Mouse (Mus musculus) bone marrow, adult 2 months (tissue): ENCODE results near the gene Ccdc187. TPM values are rescaled to one million over a fixed set of nuclear protein-coding genes. Genes with fewer than 3 reads are reported as not detected.

ENCODE experiments used
- H3K27ac ChIP-seq: fragments of 200-500 bp; 2 replicates; pipeline ENCODE4 v1.5.1; 2012; ENCODE audit warnings: low read depth, mild to moderate bottlenecking, control low read depth, inconsistent platforms, low read length; ENCODE audit not compliant: control insufficient read depth, poor library complexity, insufficient read depth
- H3K4me1 ChIP-seq: fragments of 200-500 bp; 2 replicates; pipeline ENCODE4 v1.6.1; 2011; ENCODE audit warnings: low read length; ENCODE audit not compliant: control insufficient read depth, insufficient read depth
- H3K4me3 ChIP-seq: fragments of 200-500 bp; replicated peaks from 2 replicates; pipeline ENCODE3; 2011; ENCODE audit warnings: mild to moderate bottlenecking, low read depth, low read length, control low read depth; ENCODE audit not compliant: control insufficient read depth
- CTCF ChIP-seq: fragments of 200-500 bp; IDR thresholded peaks from 2 replicates; pipeline ENCODE4 v1.5.1; 2011; ENCODE audit warnings: low read length, control low read depth; ENCODE audit not compliant: control insufficient read depth, insufficient read depth
- POLR2A ChIP-seq: fragments of 200-500 bp; IDR thresholded peaks from 2 replicates; pipeline ENCODE4 v1.6.1; 2011; ENCODE audit warnings: low read depth, mild to moderate bottlenecking, control low read depth, low read length, borderline replicate concordance; ENCODE audit not compliant: control insufficient read depth
- WGBS: fragments of 180-500 bp; shearing (Covaris S2); methylation state at CpG from one replicate; pipeline ENCODE4 v1.1.7; 2018; 5-methylcytosine and 5-hydroxymethylcytosine counted together
- polyA plus RNA-seq: library from polyadenylated mRNA; stranded (reverse); fragments of >200 nt; gene quantifications from 2 replicates; pipeline ENCODE4 v1.2.4, GENCODE M21; 2011; ENCODE audit warnings: low replicate concordance; ENCODE audit not compliant: missing spikeins, insufficient read depth, insufficient read length

Ccdc187 gene
- polyA plus RNA-seq, 1 experiment, result not detected

DNA sequence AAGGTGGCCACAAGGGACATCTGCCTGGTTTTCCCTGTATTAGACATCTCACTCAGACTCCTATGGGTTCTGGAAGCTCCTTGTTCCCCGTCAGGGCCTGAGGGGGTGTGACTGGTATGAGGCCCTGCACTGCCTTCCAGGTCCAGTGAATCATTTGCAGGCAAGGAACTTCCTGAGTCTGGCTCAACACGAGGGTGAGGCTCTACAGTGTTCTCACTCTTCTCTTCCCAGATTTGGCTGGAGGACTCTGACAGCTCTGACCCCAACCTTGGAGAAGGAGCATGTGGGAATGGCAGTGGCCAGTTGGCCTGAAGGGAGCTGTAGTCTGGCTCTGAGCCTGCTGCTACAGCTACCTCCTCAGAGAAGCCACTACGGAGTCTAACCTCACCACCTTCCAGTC, 46.8 kb downstream of the Ccdc187 start:
- Histone ChIP-seq H3K4me1 (no peaks in the 10 kb centered on the region), H3K4me3 (no peak overlapping the region), H3K27ac (no peak overlapping the region)
- WGBS, result 50% methylated on average over 3 of the region's 3 CpGs
- TF ChIP-seq CTCF (no peak), POLR2A (no peak)

DNA sequence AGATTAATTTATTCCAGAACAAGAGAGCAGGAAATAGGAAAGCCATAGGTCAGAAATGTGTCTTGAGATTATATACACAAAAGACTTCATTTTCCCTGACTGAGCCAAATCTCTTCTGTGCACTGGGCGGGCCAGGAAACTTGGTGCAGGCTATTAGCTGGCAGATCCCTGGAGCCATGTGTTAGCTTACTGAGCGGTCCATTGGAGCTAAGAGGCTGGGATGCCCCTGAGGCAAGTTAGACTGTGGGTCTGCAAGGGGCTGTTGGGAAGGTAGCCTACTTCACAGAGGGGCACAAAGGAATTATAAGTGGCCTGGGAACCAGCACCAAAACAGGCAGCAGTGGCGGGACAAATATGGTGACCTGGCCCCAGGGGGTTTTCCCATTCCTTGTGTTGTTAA, 53.5 kb downstream of the Ccdc187 start:
- 78% methylated on average over 3 of the region's 3 CpGs for WGBS
- H3K4me3 ChIP-seq, result no peak overlapping the region
- H3K4me1 ChIP-seq, result no peaks in the 10 kb centered on the region
- no peak overlapping the region for H3K27ac ChIP-seq
- no peak for TF ChIP-seq CTCF
- no peak for TF ChIP-seq POLR2A

DNA sequence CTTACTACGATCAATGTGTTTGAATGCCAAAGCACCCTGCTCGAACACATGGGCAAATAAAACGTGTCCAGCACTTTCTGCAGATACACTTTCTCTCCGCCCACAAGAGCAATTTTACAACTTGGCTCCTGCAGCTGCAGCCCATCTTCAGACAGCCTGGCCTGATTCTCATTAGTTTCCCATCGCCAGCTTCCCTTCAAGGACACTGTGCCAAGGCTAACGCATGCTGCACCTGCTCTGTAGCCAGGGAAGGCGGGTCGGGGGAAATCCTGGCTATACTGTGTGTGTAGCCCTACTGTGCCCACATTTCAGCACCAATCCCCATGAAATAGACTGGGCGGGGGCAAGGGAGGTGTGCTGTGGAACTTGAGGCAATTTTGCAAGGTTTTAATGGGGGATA, 54.0 kb downstream of the Ccdc187 start:
- no peak for TF ChIP-seq CTCF
- no peak for TF ChIP-seq POLR2A
- H3K27ac ChIP-seq, result no peak overlapping the region
- H3K4me1 ChIP-seq, result no peaks in the 10 kb centered on the region
- WGBS, result 72% methylated on average over 9 of the region's 9 CpGs
- no peak overlapping the region for H3K4me3 ChIP-seq

DNA sequence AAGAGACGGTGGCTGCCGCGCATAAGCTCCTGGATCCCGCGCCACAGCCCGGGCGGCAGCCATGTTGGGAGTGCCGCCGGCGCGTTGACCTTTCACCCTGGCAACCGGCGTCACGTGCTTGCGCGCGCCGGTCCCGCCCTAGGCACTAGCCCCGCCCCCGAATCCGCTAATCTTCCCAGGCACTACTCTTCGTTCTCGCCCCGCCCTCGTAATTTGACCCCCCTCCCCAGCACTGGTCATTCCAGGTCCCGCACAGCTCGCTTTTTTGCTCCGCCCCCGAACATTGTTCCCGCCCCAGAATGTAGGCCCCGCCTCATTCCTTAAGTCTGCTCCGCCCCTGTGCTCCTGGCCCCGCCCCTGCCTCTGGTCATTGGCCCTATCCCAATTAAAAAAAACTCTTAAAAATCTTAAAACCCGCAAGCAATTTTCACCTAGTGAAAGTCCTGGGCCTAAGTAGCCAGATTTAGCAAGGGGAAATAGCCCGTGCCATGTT, 57.0 kb downstream of the Ccdc187 start, which contains the start of gene Qsox2:
Qsox2 (minus strand) TSS at position 236 of the 493 bp plus-strand sequence.
- under 1% methylated on average over 36 of the region's 36 CpGs for WGBS
- TF ChIP-seq CTCF (no peak), POLR2A (peak; percentile 65; the same call in 1 of the 2 replicates)
- Histone ChIP-seq H3K4me1 (peaks cover 1% of the 10 kb centered on the region; the same call in 1 of the 2 replicates), H3K4me3 (peak within 1 kb of the TSS; percentile 90), H3K27ac (peak within 1 kb of the TSS; percentile 37; the same call in 1 of the 2 replicates)

DNA sequence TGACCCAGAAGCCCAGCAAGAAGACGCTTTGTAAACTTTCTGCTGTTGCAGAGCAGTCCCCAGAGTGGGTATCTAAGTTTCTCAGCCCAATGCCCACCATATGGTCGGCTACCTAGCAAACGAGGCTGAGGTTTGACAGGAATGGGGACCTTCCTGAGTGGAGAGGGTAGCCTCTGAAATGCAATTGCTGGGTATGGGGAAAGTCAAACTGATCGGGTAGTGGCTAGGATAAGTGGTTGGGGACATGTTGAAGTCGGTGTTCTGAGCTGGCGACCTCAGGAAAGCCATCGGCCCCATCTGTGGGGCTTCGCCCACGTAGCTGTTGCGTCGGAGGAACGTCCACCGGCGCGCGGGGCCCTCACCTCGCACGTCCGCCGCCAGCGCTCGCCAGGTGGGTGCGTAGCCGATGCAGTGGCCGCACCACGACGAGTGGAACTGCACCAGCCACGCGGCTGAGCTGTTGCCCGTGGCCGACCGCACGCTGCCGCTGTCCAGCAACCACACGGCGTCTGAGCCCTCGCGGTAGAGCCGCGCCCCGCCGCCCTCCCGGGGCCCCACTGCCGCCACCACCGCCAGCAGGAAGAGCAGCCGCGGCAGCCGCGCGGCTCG, 57.6 kb downstream of the Ccdc187 start:
- no peak for TF ChIP-seq CTCF
- no peak for TF ChIP-seq POLR2A
- Histone ChIP-seq H3K4me1 (peaks cover 1% of the 10 kb centered on the region; the same call in 1 of the 2 replicates), H3K4me3 (peak overlapping the region; percentile 90), H3K27ac (peak overlapping the region; percentile 37; the same call in 1 of the 2 replicates)
- WGBS, result under 1% methylated on average over 51 of the region's 51 CpGs

DNA sequence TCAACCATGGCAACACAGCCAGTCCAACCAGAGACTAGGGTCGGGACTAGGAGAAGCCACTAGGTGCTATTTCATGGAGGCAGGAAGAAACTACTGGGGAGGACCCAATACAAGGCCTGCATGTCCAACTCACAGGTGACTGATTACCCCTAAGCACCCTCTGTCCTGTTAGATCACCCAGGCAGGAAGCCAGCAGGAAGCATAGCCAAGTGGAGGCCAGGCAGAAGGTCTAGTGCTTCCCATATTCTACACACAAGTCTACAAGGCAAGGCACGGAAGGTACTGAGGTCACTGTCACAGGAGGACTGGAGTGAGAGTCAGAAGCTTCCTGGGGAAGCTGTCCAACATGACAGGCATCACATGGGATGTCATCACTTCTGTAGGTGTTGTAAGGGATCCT, 59.6 kb downstream of the Ccdc187 start:
- 61% methylated on average over 2 of the region's 2 CpGs for WGBS

DNA sequence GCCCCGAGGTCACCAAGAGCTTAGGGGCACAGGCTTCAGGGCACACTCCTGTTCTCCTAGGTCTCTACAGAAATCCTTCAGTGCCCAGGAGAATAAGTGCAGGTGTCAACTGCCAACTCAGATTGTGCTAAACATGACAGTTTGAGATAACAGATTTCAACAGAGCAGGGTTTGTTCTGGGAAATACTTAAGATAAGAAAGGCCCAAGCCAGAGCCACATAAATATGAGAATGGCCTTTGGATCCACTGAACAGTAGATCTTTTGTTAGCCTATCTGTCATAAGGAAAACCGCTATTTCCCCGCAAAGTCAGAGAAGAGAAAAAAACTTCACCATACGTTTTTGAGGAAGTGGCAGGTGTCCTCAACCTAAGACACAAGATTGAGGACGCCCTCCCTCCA, 60.1 kb downstream of the Ccdc187 start:
- Histone ChIP-seq H3K4me1 (peaks cover 1% of the 10 kb centered on the region; the same call in 1 of the 2 replicates), H3K27ac (no peak overlapping the region), H3K4me3 (no peak overlapping the region)
- TF ChIP-seq CTCF (no peak), POLR2A (no peak)
- 46% methylated on average over 5 of the region's 5 CpGs for WGBS

More for the DNA sequence above, 59.6 kb downstream of the Ccdc187 start:
- H3K4me1 ChIP-seq, result peaks cover 1% of the 10 kb centered on the region; the same call in 1 of the 2 replicates
- H3K27ac ChIP-seq, result no peak overlapping the region
- no peak overlapping the region for H3K4me3 ChIP-seq
- TF ChIP-seq POLR2A (no peak), CTCF (no peak)

DNA sequence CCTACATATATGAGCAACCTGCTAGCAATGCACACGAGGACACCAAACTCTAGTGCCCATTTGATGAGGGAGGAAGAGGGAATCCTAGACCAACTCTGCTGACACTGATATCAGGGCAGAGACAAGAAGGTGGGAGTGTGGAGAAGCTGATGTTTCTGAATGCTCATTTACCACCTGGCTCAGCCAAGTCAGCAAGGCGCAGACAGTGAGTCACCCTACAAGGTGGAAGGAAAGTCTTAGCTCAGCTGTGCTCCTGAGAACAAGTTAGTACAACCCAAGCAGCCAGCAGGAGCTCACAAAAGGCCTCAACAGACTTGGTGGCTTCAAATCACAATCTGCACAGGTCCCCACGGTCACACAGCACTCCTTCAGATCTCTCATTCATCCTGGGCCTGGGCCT, 63.0 kb downstream of the Ccdc187 start:
- H3K4me3 ChIP-seq, result no peak overlapping the region
- peaks cover 1% of the 10 kb centered on the region; the same call in 1 of the 2 replicates for H3K4me1 ChIP-seq
- H3K27ac ChIP-seq, result no peak overlapping the region
- 71% methylated on average over 3 of the region's 3 CpGs for WGBS
- TF ChIP-seq CTCF (no peak), POLR2A (no peak)

DNA sequence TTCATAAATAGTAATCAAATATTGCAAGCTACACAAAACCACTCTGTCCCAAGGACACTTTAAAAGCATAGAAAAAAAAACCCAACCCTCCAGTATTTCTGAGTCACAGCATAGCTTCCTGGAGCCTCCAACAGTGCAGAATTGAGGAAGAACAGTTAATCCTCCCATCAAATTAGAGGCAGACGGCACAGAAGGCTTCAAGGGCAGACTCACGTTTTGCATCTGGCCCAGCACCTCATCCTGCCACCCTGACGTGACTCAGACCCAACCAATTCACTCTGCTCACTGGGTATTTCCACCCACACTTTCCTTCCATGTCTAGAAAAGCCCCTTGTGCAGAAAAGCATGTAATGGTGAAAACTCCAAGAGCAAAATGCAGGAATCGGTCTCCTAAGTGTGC, 64.1 kb downstream of the Ccdc187 start:
- no peak for TF ChIP-seq POLR2A
- no peak for TF ChIP-seq CTCF
- Histone ChIP-seq H3K4me1 (peaks cover 1% of the 10 kb centered on the region; the same call in 1 of the 2 replicates), H3K27ac (no peak overlapping the region), H3K4me3 (no peak overlapping the region)
- 48% methylated on average over 4 of the region's 4 CpGs for WGBS

DNA sequence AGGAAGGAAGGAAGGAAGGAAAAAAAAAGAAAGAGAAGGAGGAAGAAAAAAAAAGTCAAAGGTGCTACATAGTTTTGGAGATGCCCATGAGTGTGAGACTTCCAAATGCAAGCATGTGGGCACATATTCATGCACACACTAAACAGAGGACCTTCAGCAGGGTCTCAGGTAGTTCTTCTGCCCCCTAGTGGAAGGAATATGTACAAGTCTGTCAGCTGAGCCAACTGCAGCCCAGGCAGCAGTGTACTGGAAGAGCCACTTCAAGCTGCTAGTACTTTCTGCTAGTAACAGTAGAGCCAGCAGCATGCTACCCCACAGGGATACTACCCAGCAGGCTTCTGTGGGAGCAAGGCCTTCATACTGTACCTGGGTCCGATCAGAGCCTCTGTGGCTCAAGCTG, 66.6 kb downstream of the Ccdc187 start:
- TF ChIP-seq CTCF (peak; percentile 66), POLR2A (no peak)
- Histone ChIP-seq H3K4me1 (no peaks in the 10 kb centered on the region), H3K4me3 (no peak overlapping the region), H3K27ac (no peak overlapping the region)
- WGBS, result 72% methylated on average over 1 of the region's 1 CpGs
